Mouse (Mus musculus): ENCODE measurements around the gene Gm37240. TPM values are rescaled to one million over a fixed set of nuclear protein-coding genes. Genes with fewer than 3 reads are reported as not detected.

Gm37240 gene
- polyA plus RNA-seq, 1 experiment from 2014 or later = 2.2 TPM

GRCm38 (mm10) chr3:84478896-84479292, 1408.4 kb downstream of the Gm37240 start:
- WGBS = 2% methylated on average over 12 of the region's 12 CpGs
- peak overlapping the region; percentile 53 for H3K4me3 ChIP-seq (ENCODE audit: low read depth, low read length)
- H3K36me3 ChIP-seq (ENCODE audit: control insufficient read depth, insufficient read depth, low read length) = no peaks in the 10 kb centered on the region
- peaks cover 10% of the 10 kb centered on the region; the same call in 1 of the 2 replicates for H3K4me1 ChIP-seq (ENCODE audit: control insufficient read depth, insufficient read depth, low read length)
- ATAC-seq (ENCODE audit: insufficient number of reproducible peaks, low FRiP score, low TSS enrichment, low read depth) = no peak
- peak; percentile 38 for DNase-seq (ENCODE audit: low spot score)
- H3K27ac ChIP-seq (replicated peaks; ENCODE audit: low read depth, low read length) = no peak overlapping the region
- H3K4me2 ChIP-seq (ENCODE audit: low read depth, severe bottlenecking) = peak overlapping the region; percentile 99
- peaks cover 37% of the 10 kb centered on the region for H3K27me3 ChIP-seq (ENCODE audit: control insufficient read depth, insufficient read depth, low read length)
- H3K9ac ChIP-seq (ENCODE audit: low read length) = no peak overlapping the region; the same call in 1 of the 2 replicates
- H3K9me3 ChIP-seq (ENCODE audit: control insufficient read depth, low read length) = no peaks in the 10 kb centered on the region

GRCm38 (mm10) chr3:84478195-84478594, 1409.1 kb downstream of the Gm37240 start:
- DNase-seq (ENCODE audit: low spot score) (no peak), ATAC-seq (ENCODE audit: insufficient number of reproducible peaks, low FRiP score, low TSS enrichment, low read depth) (no peak)
- H3K4me2 ChIP-seq (ENCODE audit: low read depth, severe bottlenecking) = no peak overlapping the region

GRCm38 (mm10) chr3:84477498-84477897, 1409.8 kb downstream of the Gm37240 start:
- DNase-seq (ENCODE audit: low spot score) (no peak), ATAC-seq (ENCODE audit: insufficient number of reproducible peaks, low FRiP score, low TSS enrichment, low read depth) (no peak)
- Histone ChIP-seq H3K27me3 (ENCODE audit: control insufficient read depth, insufficient read depth, low read length) (peaks cover 37% of the 10 kb centered on the region), H3K4me2 (ENCODE audit: low read depth, severe bottlenecking) (no peak overlapping the region), H3K27ac (replicated peaks; ENCODE audit: low read depth, low read length) (no peak overlapping the region), H3K4me3 (ENCODE audit: low read depth, low read length) (no peak overlapping the region), H3K4me1 (ENCODE audit: control insufficient read depth, insufficient read depth, low read length) (peaks cover 10% of the 10 kb centered on the region; the same call in 1 of the 2 replicates), H3K36me3 (ENCODE audit: control insufficient read depth, insufficient read depth, low read length) (no peaks in the 10 kb centered on the region), H3K9ac (ENCODE audit: low read length) (no peak overlapping the region), H3K9me3 (ENCODE audit: control insufficient read depth, low read length) (no peaks in the 10 kb centered on the region)
- 76% methylated on average over 1 of the region's 1 CpGs for WGBS

More at GRCm38 (mm10) chr3:84478195-84478594, 1409.1 kb downstream of the Gm37240 start:
- Histone ChIP-seq H3K9ac (ENCODE audit: low read length) (no peak overlapping the region), H3K9me3 (ENCODE audit: control insufficient read depth, low read length) (no peaks in the 10 kb centered on the region), H3K4me3 (ENCODE audit: low read depth, low read length) (peak overlapping the region; percentile 5; the same call in 1 of the 2 replicates), H3K4me1 (ENCODE audit: control insufficient read depth, insufficient read depth, low read length) (peaks cover 10% of the 10 kb centered on the region; the same call in 1 of the 2 replicates), H3K27ac (replicated peaks; ENCODE audit: low read depth, low read length) (no peak overlapping the region), H3K27me3 (ENCODE audit: control insufficient read depth, insufficient read depth, low read length) (peaks cover 37% of the 10 kb centered on the region), H3K36me3 (ENCODE audit: control insufficient read depth, insufficient read depth, low read length) (no peaks in the 10 kb centered on the region)
- WGBS = 4% methylated on average over 7 of the region's 7 CpGs

- Histone ChIP-seq H3K36me3 (ENCODE audit: control insufficient read depth, insufficient read depth, low read length) (no peaks in the 10 kb centered on the region), H3K27me3 (ENCODE audit: control insufficient read depth, insufficient read depth, low read length) (peaks cover 26% of the 10 kb centered on the region), H3K9me3 (ENCODE audit: control insufficient read depth, low read length) (no peaks in the 10 kb centered on the region), H3K9ac (ENCODE audit: low read length) (no peak overlapping the region), H3K4me2 (ENCODE audit: low read depth, severe bottlenecking) (no peak overlapping the region), H3K4me1 (ENCODE audit: control insufficient read depth, insufficient read depth, low read length) (peaks cover 5% of the 10 kb centered on the region; the same call in 1 of the 2 replicates), H3K27ac (replicated peaks; ENCODE audit: low read depth, low read length) (no peak overlapping the region), H3K4me3 (ENCODE audit: low read depth, low read length) (no peak overlapping the region)
- no peak for ATAC-seq (ENCODE audit: insufficient number of reproducible peaks, low FRiP score, low TSS enrichment, low read depth)
- no peak for DNase-seq (ENCODE audit: low spot score)
- WGBS = 83% methylated on average over 12 of the region's 12 CpGs
These were observed 1412.1 kb downstream of the Gm37240 start for GRCm38 (mm10) chr3:84474981-84475775.

GRCm38 (mm10) chr3:84474398-84474797, 1412.9 kb downstream of the Gm37240 start:
- no peak for ATAC-seq (ENCODE audit: insufficient number of reproducible peaks, low FRiP score, low TSS enrichment, low read depth)

GRCm38 (mm10) chr3:84472955-84473354, 1414.4 kb downstream of the Gm37240 start:
- ATAC-seq (ENCODE audit: insufficient number of reproducible peaks, low FRiP score, low TSS enrichment, low read depth) = no peak

More at GRCm38 (mm10) chr3:84474398-84474797, 1412.9 kb downstream of the Gm37240 start:
- H3K4me2 ChIP-seq (ENCODE audit: low read depth, severe bottlenecking) = no peak overlapping the region
- no peaks in the 10 kb centered on the region for H3K9me3 ChIP-seq (ENCODE audit: control insufficient read depth, low read length)
- peaks cover 21% of the 10 kb centered on the region for H3K27me3 ChIP-seq (ENCODE audit: control insufficient read depth, insufficient read depth, low read length)
- H3K27ac ChIP-seq (replicated peaks; ENCODE audit: low read depth, low read length) = no peak overlapping the region
- peaks cover 3% of the 10 kb centered on the region; the same call in 1 of the 2 replicates for H3K4me1 ChIP-seq (ENCODE audit: control insufficient read depth, insufficient read depth, low read length)
- no peak overlapping the region for H3K9ac ChIP-seq (ENCODE audit: low read length)
- 89% methylated on average over 6 of the region's 6 CpGs for WGBS
- H3K36me3 ChIP-seq (ENCODE audit: control insufficient read depth, insufficient read depth, low read length) = no peaks in the 10 kb centered on the region
- no peak for DNase-seq (ENCODE audit: low spot score)
- no peak overlapping the region for H3K4me3 ChIP-seq (ENCODE audit: low read depth, low read length)

GRCm38 (mm10) chr3:84472527-84472926, 1414.8 kb downstream of the Gm37240 start:
- ATAC-seq (ENCODE audit: insufficient number of reproducible peaks, low FRiP score, low TSS enrichment, low read depth) = no peak
- Histone ChIP-seq H3K27me3 (ENCODE audit: control insufficient read depth, insufficient read depth, low read length) (peaks cover 3% of the 10 kb centered on the region), H3K4me1 (ENCODE audit: control insufficient read depth, insufficient read depth, low read length) (no peaks in the 10 kb centered on the region), H3K4me2 (ENCODE audit: low read depth, severe bottlenecking) (no peak overlapping the region), H3K36me3 (ENCODE audit: control insufficient read depth, insufficient read depth, low read length) (no peaks in the 10 kb centered on the region), H3K27ac (replicated peaks; ENCODE audit: low read depth, low read length) (no peak overlapping the region), H3K9me3 (ENCODE audit: control insufficient read depth, low read length) (no peaks in the 10 kb centered on the region), H3K4me3 (ENCODE audit: low read depth, low read length) (no peak overlapping the region), H3K9ac (ENCODE audit: low read length) (no peak overlapping the region)
- WGBS = 49% methylated on average over 3 of the region's 3 CpGs
- no peak for DNase-seq (ENCODE audit: low spot score)

More at GRCm38 (mm10) chr3:84472955-84473354, 1414.4 kb downstream of the Gm37240 start:
- Histone ChIP-seq H3K4me1 (ENCODE audit: control insufficient read depth, insufficient read depth, low read length) (no peaks in the 10 kb centered on the region), H3K4me3 (ENCODE audit: low read depth, low read length) (no peak overlapping the region), H3K36me3 (ENCODE audit: control insufficient read depth, insufficient read depth, low read length) (no peaks in the 10 kb centered on the region), H3K27me3 (ENCODE audit: control insufficient read depth, insufficient read depth, low read length) (peaks cover 7% of the 10 kb centered on the region), H3K27ac (replicated peaks; ENCODE audit: low read depth, low read length) (no peak overlapping the region), H3K4me2 (ENCODE audit: low read depth, severe bottlenecking) (no peak overlapping the region), H3K9ac (ENCODE audit: low read length) (no peak overlapping the region), H3K9me3 (ENCODE audit: control insufficient read depth, low read length) (no peaks in the 10 kb centered on the region)
- WGBS = 54% methylated on average over 5 of the region's 5 CpGs
- no peak for DNase-seq (ENCODE audit: low spot score)

GRCm38 (mm10) chr3:84471146-84471545, 1416.2 kb downstream of the Gm37240 start:
- no peaks in the 10 kb centered on the region for H3K9me3 ChIP-seq (ENCODE audit: control insufficient read depth, low read length)
- ATAC-seq (ENCODE audit: insufficient number of reproducible peaks, low FRiP score, low TSS enrichment, low read depth) = no peak
- no peaks in the 10 kb centered on the region for H3K4me1 ChIP-seq (ENCODE audit: control insufficient read depth, insufficient read depth, low read length)
- H3K36me3 ChIP-seq (ENCODE audit: control insufficient read depth, insufficient read depth, low read length) = no peaks in the 10 kb centered on the region
- H3K4me3 ChIP-seq (ENCODE audit: low read depth, low read length) = no peak overlapping the region
- no peak overlapping the region for H3K9ac ChIP-seq (ENCODE audit: low read length)
- H3K27ac ChIP-seq (replicated peaks; ENCODE audit: low read depth, low read length) = no peak overlapping the region
- WGBS = 95% methylated on average over 4 of the region's 4 CpGs
- H3K4me2 ChIP-seq (ENCODE audit: low read depth, severe bottlenecking) = no peak overlapping the region
- H3K27me3 ChIP-seq (ENCODE audit: control insufficient read depth, insufficient read depth, low read length) = no peaks in the 10 kb centered on the region
- DNase-seq (ENCODE audit: low spot score) = no peak

Data from limb, embryonic 11.5 days (tissue).